Mouse (Mus musculus): ENCODE results near the gene Tmem51. TPM values are rescaled to one million over a fixed set of nuclear protein-coding genes. Genes with fewer than 3 reads are reported as not detected.

Gene Tmem51
- total RNA-seq, 2 experiments from 2014 or later = 3.4 to 5.2 TPM

Other genes starting within 250 kb of the Tmem51 start
- not detected for gene Ctrc, start 237.9 kb downstream of the Tmem51 start, total RNA-seq (2021)
- 10 to 100 TPM; 21.7 to 22.8 TPM for gene Efhd2, start 209.4 kb downstream of the Tmem51 start, total RNA-seq (2021)
- under 1 TPM in 1 of 2 experiments, not detected in 1; 0.36 TPM for gene Fhad1, start 69.2 kb downstream of the Tmem51 start, total RNA-seq (2021)
- gene Kazn, start 155.1 kb upstream of the Tmem51 start, total RNA-seq (2021) = 1 to 10 TPM; 2.8 to 3.1 TPM

All from heart, adult 18-20 months (tissue).